Mouse (Mus musculus): ENCODE measurements around the gene Adamts4.
A peak's percentile ranks its signal among the peaks of the same experiment; 100 is the strongest.
"Not testable (repeated sequence)": the region's sequence is repeated elsewhere in the genome, so short reads cannot be mapped to it uniquely, and the experiment has no call there.

The Adamts4 gene

GRCm38 (mm10) chr1:171232348-171232747 lies 17.9 kb upstream of the Adamts4 start:
- DNase-seq: no peak

- DNase-seq: no peak
Observed at GRCm38 (mm10) chr1:171232800-171233730, 17.2 kb upstream of the Adamts4 start.

- no peak for DNase-seq
Observed at GRCm38 (mm10) chr1:171234126-171234525, 16.1 kb upstream of the Adamts4 start, which contains the start of gene Fcer1g. Fcer1g (minus strand) TSS chr1:171234365.

GRCm38 (mm10) chr1:171234538-171234937 lies 15.7 kb upstream of the Adamts4 start:
- no peak for DNase-seq

- no peak for DNase-seq
Observed at GRCm38 (mm10) chr1:171235791-171236190, 14.4 kb upstream of the Adamts4 start.

GRCm38 (mm10) chr1:171237438-171237837 lies 12.8 kb upstream of the Adamts4 start:
- no peak for DNase-seq

- no peak for DNase-seq
Observed at GRCm38 (mm10) chr1:171238463-171238862, 11.8 kb upstream of the Adamts4 start.

- DNase-seq: no peak
Observed at GRCm38 (mm10) chr1:171239992-171240744, 10.1 kb upstream of the Adamts4 start.

GRCm38 (mm10) chr1:171240911-171241310 lies 9.3 kb upstream of the Adamts4 start:
- no peak for DNase-seq

- DNase-seq: not testable (repeated sequence)
Observed at GRCm38 (mm10) chr1:171241952-171242351, 8.3 kb upstream of the Adamts4 start.

GRCm38 (mm10) chr1:171245353-171245752 lies 4.9 kb upstream of the Adamts4 start:
- no peak for DNase-seq

- DNase-seq: peak; percentile 98
Observed at GRCm38 (mm10) chr1:171246709-171247452, 3.3 kb upstream of the Adamts4 start.

GRCm38 (mm10) chr1:171247453-171247841 lies 2.8 kb upstream of the Adamts4 start:
- DNase-seq: no peak

GRCm38 (mm10) chr1:171247916-171248315 lies 2.3 kb upstream of the Adamts4 start:
- no peak for DNase-seq

GRCm38 (mm10) chr1:171248386-171249226 lies 1.6 kb upstream of the Adamts4 start:
- DNase-seq: no peak

- no peak for DNase-seq
Observed at GRCm38 (mm10) chr1:171250680-171251593, 716 bp downstream of the Adamts4 start, which contains the start of gene Ndufs2. Ndufs2 (minus strand) TSS chr1:171251388.

GRCm38 (mm10) chr1:171251594-171252324 lies 1.5 kb downstream of the Adamts4 start:
- no peak for DNase-seq

GRCm38 (mm10) chr1:171252415-171252814 lies 2.2 kb downstream of the Adamts4 start:
- DNase-seq: no peak

GRCm38 (mm10) chr1:171256095-171256818 lies 6.0 kb downstream of the Adamts4 start:
- no peak for DNase-seq
